Mouse (Mus musculus) megakaryocyte-erythroid progenitor cell, adult 5 weeks (primary cell): ENCODE measurements around the gene Fhdc1. TPM values are rescaled to one million over a fixed set of nuclear protein-coding genes. Genes with fewer than 3 reads are reported as not detected.

Experiments used
- polyA plus RNA-seq: library from polyadenylated mRNA; stranded (reverse); fragments of >175 nt; gene quantifications from 2 replicates; pipeline ENCODE4 v1.2.3, GENCODE M21; 2012

The Fhdc1 gene
- 3.3 and 3.6 TPM in 2 replicates for polyA plus RNA-seq

GRCm38 (mm10) chr3:84480006-84480897 is at the start of gene Fhdc1:
Fhdc1 (minus strand) TSS chr3:84480429.

Other genes with a start within 250 kb of the Fhdc1 start
- gene Trim2, start 173.6 kb downstream of the Fhdc1 start, polyA plus RNA-seq, result 2.1 TPM in 2 replicates
- 12.8 and 15.3 TPM in 2 replicates for gene Arfip1, start 102.2 kb upstream of the Fhdc1 start, polyA plus RNA-seq
- 0.02 TPM in 1 of 2 replicates, not detected in the other for gene Tigd4, start 113.1 kb upstream of the Fhdc1 start, polyA plus RNA-seq
- gene Tmem154, start 185.8 kb upstream of the Fhdc1 start, polyA plus RNA-seq, result 0.56 and 0.73 TPM in 2 replicates